Mouse (Mus musculus): ENCODE measurements at regions not wholly inside any gene's neighbourhood (a gene's known extent, or its start where the extent isn't known, plus 50 kb on each side); places are given as distances from the start of the nearest gene placed in this dataset.
"Not testable (repeated sequence)": the region's sequence is repeated elsewhere in the genome, so short reads cannot be mapped to it uniquely, and the experiment has no call there.

DNA sequence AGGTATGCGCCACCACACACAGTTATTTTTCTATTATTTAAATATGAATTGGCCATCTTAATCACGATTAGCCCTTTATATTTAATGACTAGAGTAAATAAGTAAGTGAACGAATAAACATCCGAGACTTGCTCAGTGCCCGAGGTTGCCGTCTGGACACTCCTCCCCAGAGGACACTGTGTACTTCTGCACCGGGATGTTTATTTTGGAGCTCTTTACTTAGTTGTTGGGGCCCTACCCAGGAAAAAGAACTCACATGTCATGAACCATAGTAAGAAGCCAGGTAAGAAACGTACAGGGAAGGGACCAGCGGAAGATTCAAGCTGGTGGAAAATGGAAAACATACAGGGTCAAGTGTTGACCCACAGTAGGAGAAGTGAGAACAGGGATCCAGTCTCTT, 89.0 kb downstream of the Akr1d1 start:
- DNase-seq (ENCODE audit: low spot score): no peak

DNA sequence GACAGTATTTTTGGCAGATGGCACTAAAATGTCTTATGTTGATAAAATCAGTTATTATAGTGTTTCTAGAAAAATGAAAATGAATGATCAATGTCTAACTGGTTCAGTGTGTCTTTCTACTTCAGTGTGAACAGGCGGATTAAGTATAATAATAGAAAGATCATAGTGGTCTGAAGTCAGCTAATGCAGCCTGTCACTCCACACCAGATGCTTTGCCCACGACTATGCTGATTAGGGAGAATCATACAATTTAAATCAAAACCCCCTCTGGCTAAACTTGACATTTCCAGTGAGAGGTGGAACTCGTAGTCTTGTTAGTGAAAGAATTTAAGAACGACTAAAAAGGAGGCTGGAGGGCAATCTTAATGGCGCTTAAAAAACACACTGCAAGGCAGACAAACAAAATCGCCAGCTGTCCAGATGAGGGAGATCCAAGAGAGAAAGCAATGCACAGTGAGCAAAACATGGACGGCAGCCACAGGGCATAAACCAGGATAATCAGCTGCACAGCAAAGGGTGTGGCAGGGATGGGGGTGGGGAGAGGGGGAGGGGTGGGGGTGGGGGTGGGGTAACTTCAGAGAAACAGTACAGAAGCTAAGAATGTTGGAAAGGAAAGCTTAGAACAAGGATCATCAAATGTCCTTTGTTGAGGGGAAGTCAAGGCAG, 91.5 kb downstream of the Akr1d1 start:
- no peak for DNase-seq (ENCODE audit: low spot score)

DNA sequence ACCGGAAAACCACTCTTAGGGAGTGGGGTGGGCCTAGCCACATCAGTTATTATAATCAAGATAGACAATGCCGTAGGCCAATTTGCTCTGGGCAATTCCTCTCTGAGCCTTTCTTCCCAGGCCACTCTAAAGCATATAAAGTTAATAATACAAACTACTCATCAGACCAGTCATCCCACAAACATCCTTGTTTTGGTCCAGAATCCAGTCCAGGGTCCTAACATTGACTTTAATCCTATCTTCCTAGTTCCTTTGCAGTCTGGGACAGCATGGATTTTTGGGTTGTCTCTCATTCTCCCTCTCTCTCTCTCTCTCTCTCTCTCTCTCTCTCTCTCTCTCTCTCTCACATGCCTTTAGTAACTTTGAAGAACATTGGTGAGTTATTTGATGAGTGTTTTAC, 92.3 kb downstream of the Akr1d1 start:
- DNase-seq (ENCODE audit: low spot score): no peak

DNA sequence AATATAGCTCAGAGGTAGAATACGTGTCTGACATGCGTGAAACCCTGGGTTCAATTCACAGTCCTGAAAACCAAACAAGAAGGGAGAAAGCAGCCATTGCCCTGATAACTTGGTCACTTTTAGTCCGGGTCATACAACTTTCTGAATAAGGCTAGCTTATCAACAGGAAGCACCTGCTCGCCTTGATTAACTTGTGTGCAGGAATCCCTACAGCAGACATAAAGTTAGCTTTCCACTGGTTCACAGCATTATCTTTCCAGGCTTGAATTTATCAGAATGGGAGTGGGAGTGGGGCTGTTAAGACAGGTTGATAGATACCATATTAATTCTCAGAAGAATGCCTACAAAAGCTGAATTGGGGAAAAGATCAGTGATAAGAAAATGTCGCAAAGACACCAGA, 97.2 kb downstream of the Akr1d1 start:
- DNase-seq (ENCODE audit: low spot score): no peak

DNA sequence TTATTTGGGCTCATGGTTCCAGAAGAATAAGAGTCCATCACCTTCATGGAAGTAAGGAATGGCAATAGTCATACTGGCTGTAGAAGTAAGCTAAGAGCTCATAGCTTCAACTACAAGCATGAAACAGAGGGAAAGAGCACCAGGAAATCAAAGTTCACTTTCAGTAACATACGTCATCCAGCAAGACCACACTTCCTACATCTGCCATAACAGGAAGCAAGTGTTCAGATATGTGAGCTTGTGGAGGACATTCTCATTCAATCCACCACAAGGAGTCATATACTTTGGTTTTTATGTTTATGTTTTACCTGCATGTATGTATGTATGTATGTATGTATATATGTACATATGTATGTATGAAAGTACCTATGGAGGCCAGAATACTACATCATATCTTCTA, 104.0 kb downstream of the Akr1d1 start:
- no peak for DNase-seq (ENCODE audit: low spot score)

DNA sequence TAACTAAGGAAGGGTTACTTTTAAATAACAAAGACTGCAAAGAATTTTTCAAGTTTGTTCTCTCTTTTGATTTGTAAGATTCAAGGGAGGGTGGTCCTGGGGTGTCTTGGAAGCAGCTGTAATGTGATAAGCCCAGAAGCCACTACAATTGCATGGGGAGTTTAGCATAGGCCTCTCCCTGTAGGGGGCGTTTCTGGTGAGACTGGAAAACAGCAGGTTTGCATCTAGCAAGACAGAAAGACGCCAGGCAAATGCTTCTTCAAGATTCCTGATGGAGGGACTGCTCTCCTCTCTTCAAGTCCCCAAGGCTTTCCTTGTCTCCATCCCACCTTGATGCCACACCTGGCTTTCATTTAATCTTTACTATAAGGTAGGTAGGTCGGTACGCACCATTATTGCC, 112.1 kb downstream of the Akr1d1 start:
- no peak for DNase-seq (ENCODE audit: low spot score)

DNA sequence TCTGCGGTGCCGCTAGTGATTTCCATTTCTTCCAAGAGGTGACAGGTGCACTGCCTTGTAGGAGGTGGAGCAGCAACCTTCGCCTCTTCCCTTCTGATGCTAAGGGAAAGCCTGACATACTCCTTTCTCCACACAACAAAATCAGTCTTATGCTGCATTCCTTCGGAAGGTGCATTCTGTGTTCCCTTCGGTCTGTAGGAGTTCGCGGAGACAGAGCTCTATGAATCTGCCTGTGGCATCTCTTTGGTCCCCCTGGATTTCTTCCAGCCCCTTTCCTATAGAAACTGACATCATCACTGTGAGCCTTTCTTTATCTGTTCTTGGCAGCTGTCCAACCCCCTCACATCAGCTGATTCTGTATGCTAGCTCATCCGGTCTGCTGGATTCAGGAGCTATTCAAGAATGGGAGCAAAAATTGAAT, 112.7 kb downstream of the Akr1d1 start:
- no peak for DNase-seq (ENCODE audit: low spot score)

DNA sequence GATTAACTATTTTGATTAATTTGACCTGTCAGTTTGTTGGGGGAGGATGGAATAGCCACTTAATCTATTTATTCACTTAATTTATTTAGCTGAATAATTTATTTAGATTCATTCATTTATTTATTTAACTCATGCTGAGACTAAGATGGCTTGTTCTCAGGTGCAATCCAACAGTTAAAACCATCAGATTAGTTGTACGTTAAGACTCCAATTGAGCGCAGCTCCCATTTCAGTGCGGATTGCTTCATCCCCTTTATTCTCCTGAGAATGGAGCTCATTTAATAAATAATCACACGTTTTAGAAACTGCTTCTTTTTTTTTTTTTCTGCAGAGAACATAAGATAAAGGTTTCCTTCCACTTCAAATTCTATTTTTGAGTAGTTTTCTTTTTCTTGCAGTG, 113.2 kb downstream of the Akr1d1 start:
- no peak for DNase-seq (ENCODE audit: low spot score)

DNA sequence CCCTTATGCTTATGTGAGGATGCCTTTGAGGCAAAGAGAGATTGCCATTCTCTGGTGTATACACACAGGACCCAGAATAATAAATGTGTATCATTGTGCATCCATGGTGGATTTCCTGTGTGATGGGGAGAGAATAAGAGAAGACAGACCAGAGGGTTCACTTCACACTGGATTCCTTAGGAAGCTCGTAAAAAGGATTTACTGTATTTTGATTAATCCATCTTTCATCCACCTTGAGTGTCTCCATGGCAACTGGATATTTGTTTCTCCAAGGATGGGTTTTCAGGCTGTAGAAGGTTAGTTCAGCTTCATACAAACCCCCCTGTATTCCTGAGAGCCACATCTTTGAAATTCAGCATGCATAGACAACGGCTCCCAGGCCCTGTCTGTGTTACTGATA, 113.7 kb downstream of the Akr1d1 start:
- DNase-seq (ENCODE audit: low spot score): no peak

DNA sequence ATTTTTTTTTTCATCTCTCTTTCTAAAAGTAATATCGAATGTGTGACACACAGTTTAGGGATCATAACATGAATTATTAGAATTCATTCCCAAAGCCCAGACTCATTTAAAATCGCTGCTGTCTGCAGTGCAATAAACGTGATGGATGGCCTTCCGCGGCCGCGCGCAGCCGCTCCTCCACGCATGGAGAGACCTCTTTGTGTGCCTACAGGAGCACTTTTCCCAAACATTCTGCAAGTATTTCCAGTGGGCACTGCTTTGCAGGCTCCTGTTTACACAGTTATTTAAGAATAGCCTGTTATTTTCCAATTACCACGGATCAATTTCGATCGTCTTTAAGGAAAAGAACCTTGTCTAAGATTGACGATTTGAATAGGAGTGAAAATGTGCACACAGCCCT, 115.6 kb downstream of the Akr1d1 start:
- DNase-seq (ENCODE audit: low spot score): no peak

DNA sequence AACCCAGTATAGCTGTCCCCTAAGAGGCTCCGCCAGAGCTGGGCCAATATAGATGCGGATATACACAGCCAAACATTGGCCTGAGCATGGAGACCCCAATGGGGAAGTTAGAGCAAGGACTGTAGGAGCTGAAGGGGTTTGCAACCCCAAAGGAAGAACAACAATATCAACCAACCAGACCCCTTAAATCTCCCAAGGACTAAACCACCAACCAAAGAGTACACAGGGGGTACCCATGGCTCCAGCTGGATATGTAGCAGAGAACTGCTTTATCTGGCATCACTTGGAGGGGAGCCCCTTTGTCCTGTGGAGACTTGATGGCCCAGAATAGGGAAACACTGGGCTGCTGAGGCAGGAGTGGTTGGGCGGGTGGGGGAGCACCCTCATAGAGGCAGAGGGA, 127.3 kb downstream of the Akr1d1 start:
- not testable (repeated sequence) for DNase-seq (ENCODE audit: low spot score)

DNA sequence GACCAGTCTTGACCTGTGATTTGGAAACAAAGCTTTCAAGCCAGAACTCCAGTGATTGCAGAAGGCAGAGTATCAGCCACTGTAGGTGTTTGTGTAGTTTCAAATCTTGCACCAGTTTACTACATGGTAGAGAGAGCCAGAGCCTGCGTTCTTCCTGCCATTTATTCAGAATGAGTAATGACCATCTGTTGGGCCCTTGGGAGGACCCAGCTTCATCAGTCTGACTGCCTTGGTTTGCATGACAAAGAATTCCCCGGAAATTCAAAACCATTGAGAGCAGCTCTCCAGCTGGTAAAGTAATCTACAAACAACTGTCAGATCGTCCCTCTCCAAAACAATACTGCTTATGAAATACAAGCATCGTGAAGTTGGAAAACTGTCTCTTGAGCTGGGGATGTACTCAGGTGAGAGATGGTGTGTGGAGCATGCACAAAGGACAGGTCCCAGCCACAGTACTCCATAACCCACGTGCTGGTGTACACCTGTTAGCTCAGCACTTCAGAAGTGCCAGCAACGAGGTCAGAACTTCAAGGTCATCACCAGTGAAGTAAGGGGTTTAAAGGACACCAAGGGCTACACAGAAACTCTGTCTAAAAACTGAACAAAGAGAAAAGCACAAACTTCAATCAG, 128.2 kb downstream of the Akr1d1 start:
- DNase-seq (ENCODE audit: low spot score): no peak

DNA sequence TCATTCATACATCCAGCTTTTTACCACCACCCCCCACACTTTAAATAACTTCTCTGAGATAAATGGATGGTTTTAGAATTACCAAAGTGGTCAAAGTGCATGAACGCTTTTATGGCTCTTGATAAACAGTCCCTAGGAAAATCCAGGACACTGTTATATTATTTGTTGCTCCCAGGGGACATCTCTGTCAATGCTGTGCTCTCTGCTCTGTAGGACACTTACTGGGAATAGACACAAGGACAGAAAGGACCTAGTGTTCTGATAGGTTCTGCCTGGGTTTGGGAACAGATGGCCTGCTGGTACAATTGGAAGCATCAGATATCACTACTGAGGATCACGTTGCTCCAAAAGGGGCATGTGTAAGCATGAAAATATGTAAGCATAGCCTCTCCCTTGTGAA, 132.8 kb downstream of the Akr1d1 start:
- DNase-seq (ENCODE audit: low spot score): no peak

DNA sequence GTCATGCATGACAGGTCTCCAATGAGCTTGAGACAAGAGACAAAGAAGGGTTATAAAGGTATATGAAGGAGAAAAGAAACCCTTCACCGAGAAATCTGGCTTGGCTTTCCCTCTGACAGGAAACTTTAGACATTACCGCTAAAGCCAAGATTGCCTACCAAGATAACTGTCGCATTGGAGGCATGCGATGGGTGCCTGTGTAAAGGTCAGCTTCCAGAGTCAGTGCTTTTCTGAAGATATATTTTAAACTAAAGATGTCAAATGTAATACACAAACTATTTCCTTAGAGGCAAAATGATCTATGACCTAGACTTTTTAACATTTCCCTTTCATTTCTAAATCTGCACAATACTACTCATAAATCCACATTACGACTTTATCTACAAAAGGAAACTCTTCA, 135.6 kb downstream of the Akr1d1 start:
- no peak for DNase-seq (ENCODE audit: low spot score)

DNA sequence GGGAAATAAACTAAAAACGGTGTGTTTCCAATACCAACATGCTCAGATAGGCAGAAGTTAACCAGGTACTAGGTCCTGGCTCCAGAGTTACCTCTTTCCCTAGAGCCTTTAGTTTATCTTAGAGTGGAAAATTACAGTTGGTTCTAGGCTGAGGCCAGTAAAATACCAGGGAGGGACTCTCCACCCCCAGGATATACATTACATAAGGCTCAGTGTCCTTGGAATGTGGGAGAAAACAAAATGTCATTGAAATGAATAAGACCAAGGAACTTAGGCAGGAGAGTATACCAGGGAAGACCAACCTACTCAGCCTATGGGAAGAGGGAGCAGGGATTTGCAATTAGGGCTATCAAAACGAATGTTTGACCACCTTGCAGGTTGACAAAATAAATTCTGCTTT, 139.4 kb downstream of the Akr1d1 start:
- DNase-seq (ENCODE audit: low spot score): no peak

DNA sequence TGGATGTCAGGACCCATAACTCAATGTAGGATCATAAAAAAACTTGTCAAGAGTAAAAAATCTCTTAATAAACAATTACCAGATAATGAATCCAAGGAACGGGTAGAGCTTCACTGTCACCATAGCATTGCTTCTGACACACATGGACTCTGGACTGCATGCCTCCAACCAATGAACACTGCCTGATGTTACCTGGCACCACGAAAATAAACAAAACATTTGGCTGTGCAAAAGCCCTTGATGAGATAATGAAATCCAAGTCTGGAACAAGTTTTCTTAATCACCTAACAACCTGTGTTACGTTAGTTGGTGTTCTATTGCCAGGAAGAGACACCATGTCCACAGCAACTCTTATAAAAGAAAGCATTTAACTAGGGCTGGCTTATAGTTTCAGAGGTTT, 140.7 kb downstream of the Akr1d1 start:
- no peak for DNase-seq (ENCODE audit: low spot score)

DNA sequence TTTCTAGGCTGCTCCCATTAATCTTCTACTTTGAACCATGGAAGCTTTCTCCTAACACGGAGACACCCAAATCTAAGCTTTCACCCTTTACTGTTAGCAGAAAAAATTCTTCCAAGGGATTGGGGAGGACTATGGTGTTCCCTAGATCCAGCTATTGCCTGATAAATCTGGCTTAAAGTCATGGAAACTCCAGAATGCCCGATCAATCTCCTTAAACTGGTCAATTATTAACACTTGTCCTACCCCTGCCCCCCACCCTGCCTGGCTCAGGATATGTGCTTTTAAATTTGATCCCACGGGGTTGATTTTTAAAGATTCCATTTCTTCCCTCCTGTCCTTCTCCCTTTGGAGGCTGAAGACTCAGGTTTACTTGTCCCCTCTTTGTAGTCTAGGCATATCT, 149.9 kb downstream of the Akr1d1 start:
- no peak for DNase-seq (ENCODE audit: low spot score)

DNA sequence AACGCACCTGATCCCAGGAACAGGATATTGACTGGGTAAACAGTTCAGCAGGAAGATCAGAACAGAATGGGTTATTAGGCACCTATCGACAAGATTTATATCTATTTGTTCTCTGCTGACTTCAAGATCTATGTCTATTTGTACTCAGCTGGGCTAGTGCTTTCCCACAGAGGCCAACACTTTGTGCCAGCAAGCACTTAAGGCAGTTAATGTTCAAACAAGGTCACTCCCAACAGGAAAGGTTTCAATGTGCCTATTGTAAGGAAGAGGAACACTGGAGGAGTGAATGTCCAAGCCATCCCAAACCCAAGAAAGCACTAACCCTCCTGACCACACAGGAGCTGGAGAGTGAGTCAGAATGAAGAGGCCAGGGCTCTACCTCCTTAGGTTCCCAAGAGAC, 151.4 kb downstream of the Akr1d1 start:
- not testable (repeated sequence) for DNase-seq (ENCODE audit: low spot score)

DNA sequence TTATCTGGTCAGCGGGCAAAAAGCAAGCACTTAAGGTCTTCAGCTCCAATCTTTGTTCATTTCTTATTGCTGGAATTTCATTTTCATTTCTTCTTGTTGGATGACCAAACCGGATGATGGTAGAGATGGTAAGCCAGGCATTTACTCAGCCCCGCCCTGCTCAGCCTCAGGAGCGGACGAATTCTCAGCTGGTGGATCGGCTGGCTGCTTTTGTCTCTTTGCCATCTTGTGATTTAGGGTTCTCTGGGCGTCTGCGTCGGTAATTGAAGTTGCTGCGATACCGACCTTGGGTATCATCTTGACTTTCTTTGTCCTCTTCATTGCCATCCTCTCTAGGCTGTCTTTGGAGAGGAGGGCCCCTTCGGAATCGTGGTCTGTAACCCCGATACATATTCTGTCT, 156.1 kb downstream of the Akr1d1 start:
- DNase-seq (ENCODE audit: low spot score): no peak

DNA sequence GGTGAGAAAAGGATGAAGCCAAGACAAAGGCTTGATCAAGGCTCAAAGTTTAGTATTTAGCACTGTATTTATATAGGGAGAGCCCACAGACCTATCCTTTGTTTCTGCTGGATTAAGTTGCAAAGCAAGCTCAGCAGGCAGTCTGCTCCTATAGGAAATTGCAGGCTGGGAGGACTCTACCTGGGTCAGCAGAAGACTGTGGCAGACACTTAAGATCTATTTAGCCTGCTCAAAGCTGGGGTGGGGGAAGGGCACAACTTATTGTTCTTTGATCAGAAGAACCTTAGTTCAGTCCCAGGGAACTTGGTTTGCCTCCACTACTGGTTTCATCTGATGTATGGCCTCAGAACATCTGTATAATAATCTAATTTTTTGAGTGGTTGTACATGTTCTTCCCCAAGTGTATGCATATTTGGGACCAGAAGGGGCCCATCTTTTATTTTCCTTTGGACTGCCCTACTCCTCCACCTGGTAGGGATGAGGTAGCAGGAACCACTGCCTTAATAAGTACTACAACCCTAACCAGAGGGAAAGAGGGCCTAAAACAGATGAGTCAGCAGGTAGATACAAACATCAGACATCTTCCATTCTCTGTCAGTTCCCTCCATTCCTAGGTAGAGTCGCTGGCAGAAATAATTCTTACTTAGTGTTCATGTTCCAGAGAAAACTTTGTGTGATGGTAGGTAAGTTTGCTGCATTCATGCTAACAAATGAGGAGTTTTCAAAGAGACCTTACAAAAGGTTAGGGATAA, 159.1 kb downstream of the Akr1d1 start:
- no peak for DNase-seq (ENCODE audit: low spot score)

DNA sequence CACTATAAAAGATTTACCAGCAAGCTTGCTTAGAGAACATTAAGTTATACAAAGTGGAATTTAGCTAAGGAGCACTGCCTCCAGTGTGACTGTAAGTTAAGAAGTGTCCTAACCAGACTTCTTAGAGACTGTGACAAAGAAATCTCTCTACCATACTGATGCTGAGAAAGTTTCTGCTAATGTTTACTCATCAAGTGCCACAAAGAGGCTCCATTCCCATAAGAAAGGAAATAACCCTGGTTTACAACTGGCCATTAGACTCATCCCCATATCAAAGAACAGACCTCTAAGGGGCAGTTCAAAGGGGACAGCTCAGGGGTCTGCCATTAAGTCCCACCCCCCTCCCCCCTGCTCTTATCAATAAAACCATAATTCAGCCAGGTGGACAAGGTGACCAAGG, 159.7 kb downstream of the Akr1d1 start:
- DNase-seq (ENCODE audit: low spot score): no peak

DNA sequence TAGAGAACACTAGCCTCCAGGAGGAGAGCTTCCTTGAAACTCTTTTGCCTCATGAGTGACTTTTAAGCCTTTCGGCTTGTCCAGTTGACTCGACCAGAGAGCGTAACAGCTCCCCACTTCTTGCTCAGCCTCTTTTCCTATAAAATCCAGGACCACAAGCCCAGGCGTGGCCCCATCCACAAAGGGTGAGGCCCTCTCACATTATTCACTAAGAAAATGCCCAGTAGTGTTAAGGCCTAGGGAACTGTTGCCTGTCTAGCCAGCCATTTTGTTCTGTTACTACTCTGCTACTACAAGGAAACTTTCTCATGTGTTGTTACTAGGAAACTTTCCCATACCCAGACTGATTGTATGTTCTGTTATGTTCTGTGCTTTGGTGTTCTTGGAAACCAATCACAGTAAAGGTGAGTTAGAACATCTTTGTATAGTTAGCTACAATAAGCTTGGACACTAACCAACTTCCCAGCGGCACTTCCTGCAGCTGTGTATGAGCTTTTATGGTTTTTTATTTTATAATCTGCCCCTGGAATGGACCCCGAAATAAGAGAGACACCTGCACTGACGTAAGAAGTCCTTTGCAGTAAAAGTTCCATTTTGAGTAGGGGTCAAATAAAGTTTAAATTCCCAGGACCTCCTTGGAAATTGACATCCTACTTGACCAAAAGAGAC, 162.1 kb downstream of the Akr1d1 start:
- DNase-seq (ENCODE audit: low spot score): no peak

DNA sequence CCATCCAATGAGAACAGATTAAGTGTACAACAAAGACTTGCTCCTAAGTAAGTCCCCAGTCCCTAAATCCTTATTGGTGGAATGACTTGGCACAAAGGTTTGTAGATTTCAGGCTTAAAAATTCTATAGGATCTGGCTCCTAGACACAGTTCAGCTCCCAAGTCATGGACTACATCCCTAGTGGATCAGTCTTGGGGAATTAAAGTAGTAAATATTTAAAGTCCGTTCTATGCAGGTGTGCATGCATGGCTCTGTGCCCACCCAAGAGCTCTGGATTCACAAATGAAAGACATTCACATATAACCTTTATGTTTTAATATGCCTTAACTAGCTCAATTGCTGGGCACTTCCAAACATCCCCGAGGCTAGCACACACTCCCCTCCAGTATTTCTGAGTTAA, 162.8 kb downstream of the Akr1d1 start:
- DNase-seq (ENCODE audit: low spot score): no peak

All from urinary bladder, postnatal 25 days (tissue).